Mouse (Mus musculus): ENCODE data around the gene Adgrv1. TPM values are rescaled to one million over a fixed set of nuclear protein-coding genes. Genes with fewer than 3 reads are reported as not detected.

Gene Adgrv1
- polyA plus RNA-seq, 1 experiment from 2014 or later = 1.5 TPM

- Histone ChIP-seq H3K9ac (no peak overlapping the region), H3K9me3 (replicated peaks) (no peaks in the 10 kb centered on the region), H3K4me1 (replicated peaks) (0 out of 2 replicates have a peak, but pooled peaks cover 2% of the 10 kb centered on the region), H3K27ac (ENCODE audit: poor library complexity, severe bottlenecking) (no peak overlapping the region), H3K4me2 (no peak overlapping the region), H3K4me3 (no peak overlapping the region), H3K27me3 (replicated peaks) (no peaks in the 10 kb centered on the region), H3K36me3 (no peaks in the 10 kb centered on the region)
- no peak for ATAC-seq (ENCODE audit: insufficient number of reproducible peaks, low FRiP score)
- WGBS = 61% methylated on average over 2 of the region's 2 CpGs
Observed at GRCm38 (mm10) chr13:81360338-81360737, 272.6 kb downstream of the Adgrv1 start.

GRCm38 (mm10) chr13:81358766-81359165 is 274.2 kb downstream of the Adgrv1 start:
- ATAC-seq (ENCODE audit: insufficient number of reproducible peaks, low FRiP score) = no peak
- no peak overlapping the region for H3K4me3 ChIP-seq
- 27% methylated on average over 1 of the region's 1 CpGs for WGBS
- 0 out of 2 replicates have a peak, but pooled peaks cover 2% of the 10 kb centered on the region for H3K4me1 ChIP-seq (replicated peaks)
- no peak overlapping the region for H3K4me2 ChIP-seq
- no peak overlapping the region for H3K27ac ChIP-seq (ENCODE audit: poor library complexity, severe bottlenecking)
- H3K9ac ChIP-seq = no peak overlapping the region
- H3K9me3 ChIP-seq (replicated peaks) = no peaks in the 10 kb centered on the region
- H3K36me3 ChIP-seq = no peaks in the 10 kb centered on the region
- H3K27me3 ChIP-seq (replicated peaks) = no peaks in the 10 kb centered on the region

- 76% methylated on average over 4 of the region's 4 CpGs for WGBS
Observed at GRCm38 (mm10) chr13:81358365-81358764, 274.6 kb downstream of the Adgrv1 start.

GRCm38 (mm10) chr13:81357215-81357614 is 275.7 kb downstream of the Adgrv1 start:
- Histone ChIP-seq H3K4me2 (no peak overlapping the region), H3K36me3 (no peaks in the 10 kb centered on the region), H3K9me3 (replicated peaks) (no peaks in the 10 kb centered on the region), H3K4me1 (replicated peaks) (0 out of 2 replicates have a peak, but pooled peaks cover 2% of the 10 kb centered on the region), H3K27me3 (replicated peaks) (no peaks in the 10 kb centered on the region), H3K4me3 (no peak overlapping the region), H3K27ac (ENCODE audit: poor library complexity, severe bottlenecking) (no peak overlapping the region), H3K9ac (no peak overlapping the region)
- ATAC-seq (ENCODE audit: insufficient number of reproducible peaks, low FRiP score) = no peak
- 93% methylated on average over 3 of the region's 3 CpGs for WGBS

More at GRCm38 (mm10) chr13:81358365-81358764, 274.6 kb downstream of the Adgrv1 start:
- H3K4me3 ChIP-seq = no peak overlapping the region
- no peaks in the 10 kb centered on the region for H3K27me3 ChIP-seq (replicated peaks)
- no peak for ATAC-seq (ENCODE audit: insufficient number of reproducible peaks, low FRiP score)
- no peak overlapping the region for H3K9ac ChIP-seq
- H3K4me2 ChIP-seq = no peak overlapping the region
- H3K9me3 ChIP-seq (replicated peaks) = no peaks in the 10 kb centered on the region
- H3K4me1 ChIP-seq (replicated peaks) = 0 out of 2 replicates have a peak, but pooled peaks cover 2% of the 10 kb centered on the region
- H3K36me3 ChIP-seq = no peaks in the 10 kb centered on the region
- no peak overlapping the region for H3K27ac ChIP-seq (ENCODE audit: poor library complexity, severe bottlenecking)

- Histone ChIP-seq H3K4me1 (replicated peaks) (peaks cover 10% of the 10 kb centered on the region), H3K36me3 (no peaks in the 10 kb centered on the region), H3K27ac (ENCODE audit: poor library complexity, severe bottlenecking) (no peak overlapping the region), H3K9me3 (replicated peaks) (no peaks in the 10 kb centered on the region), H3K27me3 (replicated peaks) (no peaks in the 10 kb centered on the region), H3K4me3 (no peak overlapping the region), H3K4me2 (no peak overlapping the region), H3K9ac (no peak overlapping the region)
- 86% methylated on average over 5 of the region's 5 CpGs for WGBS
- no peak for ATAC-seq (ENCODE audit: insufficient number of reproducible peaks, low FRiP score)
Observed at GRCm38 (mm10) chr13:81354587-81354986, 278.4 kb downstream of the Adgrv1 start.

- Histone ChIP-seq H3K4me3 (no peak overlapping the region), H3K9me3 (replicated peaks) (no peaks in the 10 kb centered on the region), H3K4me2 (no peak overlapping the region), H3K9ac (no peak overlapping the region), H3K27ac (ENCODE audit: poor library complexity, severe bottlenecking) (peak overlapping the region; percentile 45; the same call in 1 of the 2 replicates), H3K27me3 (replicated peaks) (no peaks in the 10 kb centered on the region), H3K36me3 (no peaks in the 10 kb centered on the region), H3K4me1 (replicated peaks) (peaks cover 8% of the 10 kb centered on the region)
- WGBS = 78% methylated on average over 11 of the region's 11 CpGs
- ATAC-seq (ENCODE audit: insufficient number of reproducible peaks, low FRiP score) = no peak
Observed at GRCm38 (mm10) chr13:81352296-81352695, 280.7 kb downstream of the Adgrv1 start.

- peaks cover 8% of the 10 kb centered on the region for H3K4me1 ChIP-seq (replicated peaks)
- no peaks in the 10 kb centered on the region for H3K36me3 ChIP-seq
- H3K4me2 ChIP-seq = peak overlapping the region; percentile 59
- H3K9ac ChIP-seq = peak overlapping the region; percentile 42
- ATAC-seq (ENCODE audit: insufficient number of reproducible peaks, low FRiP score) = peak; percentile 89
- H3K27ac ChIP-seq (ENCODE audit: poor library complexity, severe bottlenecking) = peak overlapping the region; percentile 55
- no peaks in the 10 kb centered on the region for H3K9me3 ChIP-seq (replicated peaks)
- H3K27me3 ChIP-seq (replicated peaks) = no peaks in the 10 kb centered on the region
- H3K4me3 ChIP-seq = peak overlapping the region; percentile 24
- WGBS = 27% methylated on average over 14 of the region's 14 CpGs
Observed at GRCm38 (mm10) chr13:81351462-81352155, 281.3 kb downstream of the Adgrv1 start.

GRCm38 (mm10) chr13:81347261-81347980 is 285.5 kb downstream of the Adgrv1 start:
- Histone ChIP-seq H3K9me3 (replicated peaks) (no peaks in the 10 kb centered on the region), H3K4me2 (no peak overlapping the region), H3K27ac (ENCODE audit: poor library complexity, severe bottlenecking) (no peak overlapping the region), H3K9ac (no peak overlapping the region), H3K4me3 (no peak overlapping the region), H3K4me1 (replicated peaks) (peaks cover 8% of the 10 kb centered on the region), H3K36me3 (no peaks in the 10 kb centered on the region), H3K27me3 (replicated peaks) (no peaks in the 10 kb centered on the region)
- ATAC-seq (ENCODE audit: insufficient number of reproducible peaks, low FRiP score) = no peak
- 80% methylated on average over 15 of the region's 15 CpGs for WGBS

GRCm38 (mm10) chr13:81342987-81343596 is 289.9 kb downstream of the Adgrv1 start:
- whole genome bisulfite sequencing = 65% methylated on average over 2 of the region's 2 CpGs
- Histone ChIP-seq H3K4me1 (replicated peaks) (no peaks in the 10 kb centered on the region), H3K4me2 (no peak overlapping the region), H3K27ac (ENCODE audit: poor library complexity, severe bottlenecking) (no peak overlapping the region), H3K27me3 (replicated peaks) (no peaks in the 10 kb centered on the region), H3K4me3 (no peak overlapping the region), H3K9me3 (replicated peaks) (no peaks in the 10 kb centered on the region), H3K9ac (no peak overlapping the region), H3K36me3 (no peaks in the 10 kb centered on the region)
- no peak for ATAC-seq (ENCODE audit: insufficient number of reproducible peaks, low FRiP score)

- Histone ChIP-seq H3K9ac (no peak overlapping the region), H3K9me3 (replicated peaks) (no peaks in the 10 kb centered on the region), H3K27ac (ENCODE audit: poor library complexity, severe bottlenecking) (no peak overlapping the region), H3K4me2 (no peak overlapping the region), H3K4me3 (no peak overlapping the region), H3K4me1 (replicated peaks) (peaks cover 5% of the 10 kb centered on the region), H3K36me3 (no peaks in the 10 kb centered on the region), H3K27me3 (replicated peaks) (no peaks in the 10 kb centered on the region)
- WGBS = 77% methylated on average over 1 of the region's 1 CpGs
- ATAC-seq (ENCODE audit: insufficient number of reproducible peaks, low FRiP score) = no peak
Observed at GRCm38 (mm10) chr13:81335241-81335640, 297.7 kb downstream of the Adgrv1 start.

- 26% methylated on average over 3 of the region's 3 CpGs for WGBS
- H3K27ac ChIP-seq (ENCODE audit: poor library complexity, severe bottlenecking) = peak overlapping the region; percentile 54; the same call in 1 of the 2 replicates
Observed at GRCm38 (mm10) chr13:81332018-81332417, 300.9 kb downstream of the Adgrv1 start.

More at GRCm38 (mm10) chr13:81332018-81332417, 300.9 kb downstream of the Adgrv1 start:
- H3K9me3 ChIP-seq (replicated peaks) = no peaks in the 10 kb centered on the region
- H3K9ac ChIP-seq = no peak overlapping the region
- no peak overlapping the region for H3K4me3 ChIP-seq
- H3K4me2 ChIP-seq = no peak overlapping the region
- H3K36me3 ChIP-seq = no peaks in the 10 kb centered on the region
- peak; percentile 68 for ATAC-seq (ENCODE audit: insufficient number of reproducible peaks, low FRiP score)
- H3K27me3 ChIP-seq (replicated peaks) = no peaks in the 10 kb centered on the region
- peaks cover 5% of the 10 kb centered on the region for H3K4me1 ChIP-seq (replicated peaks)
